Mouse (Mus musculus) erythroblast, embryonic 14.5 days (primary cell): Measurements from ENCODE around the gene Aldh16a1.

ENCODE experiments used
- GATA1 ChIP-seq: IDR thresholded peaks from 2 replicates; pipeline ENCODE4 v1.6.1; 2012; ENCODE audit warnings: low read length, inconsistent platforms, mixed read lengths
- TAL1 ChIP-seq: IDR thresholded peaks from 3 replicates; pipeline ENCODE4 v1.6.1; 2012; ENCODE audit warnings: low read length, inconsistent platforms, mixed read lengths

GRCm38 (mm10) chr7:45158991-45159390 lies 4.6 kb upstream of the Aldh16a1 start:
- TF ChIP-seq TAL1 (no peak), GATA1 (no peak)
